Mouse (Mus musculus) neural tube, embryonic 13.5 days (tissue): ENCODE results near the gene Iqsec3. TPM values are rescaled to one million over a fixed set of nuclear protein-coding genes. Genes with fewer than 3 reads are reported as not detected.
"Not testable (repeated sequence)": the region's sequence is repeated elsewhere in the genome, so short reads cannot be mapped to it uniquely, and the experiment has no call there.

Experiments
- ATAC-seq: fragments of 200-750 bp; cut with Nextera tagmentation; 2 replicates; pipeline ENCODE4 v1.8.0; 2017; ENCODE audit warnings: low read depth, mild to moderate bottlenecking, moderate TSS enrichment, moderate library complexity
- H3K27ac ChIP-seq: fragments of 300-500 bp; sonication (generic); replicated peaks from 2 replicates; pipeline ENCODE4 v1.5.1; 2015; ENCODE audit warnings: moderate library complexity, mild to moderate bottlenecking, inconsistent platforms
- H3K27me3 ChIP-seq: fragments of 300-500 bp; sonication (generic); 2 replicates; pipeline ENCODE4 v1.6.1; 2015; ENCODE audit warnings: mild to moderate bottlenecking, inconsistent platforms
- H3K36me3 ChIP-seq: fragments of 300-500 bp; sonication (generic); 2 replicates; pipeline ENCODE4 v1.6.1; 2015; ENCODE audit warnings: mild to moderate bottlenecking, inconsistent platforms
- H3K4me1 ChIP-seq: fragments of 300-500 bp; sonication (generic); replicated peaks from 2 replicates; pipeline ENCODE4 v1.6.1; 2015; ENCODE audit warnings: inconsistent platforms
- H3K4me2 ChIP-seq: fragments of 300-500 bp; sonication (generic); 2 replicates; pipeline ENCODE4 v1.6.1; 2015; ENCODE audit warnings: inconsistent platforms, mild to moderate bottlenecking, moderate library complexity
- H3K4me3 ChIP-seq: fragments of 300-500 bp; sonication (generic); 2 replicates; pipeline ENCODE4 v1.5.1; 2015; ENCODE audit warnings: mild to moderate bottlenecking, inconsistent platforms
- H3K9ac ChIP-seq: fragments of 300-500 bp; sonication (generic); 2 replicates; pipeline ENCODE4 v1.6.1; 2015; ENCODE audit warnings: moderate library complexity, mild to moderate bottlenecking, inconsistent platforms
- H3K9me3 ChIP-seq: fragments of 300-500 bp; sonication (generic); 2 replicates; pipeline ENCODE4 v1.6.1; 2016; ENCODE audit warnings: inconsistent platforms
- WGBS: fragments of 180-500 bp; shearing (Covaris S2); methylation state at CpG from one replicate; pipeline ENCODE4 v1.1.7; 2015; 5-methylcytosine and 5-hydroxymethylcytosine counted together
- polyA plus RNA-seq: library from polyadenylated mRNA; unstranded; fragments of >200 nt; fragmentation: Nextera tagmentation; extraction: Ambion mirVana; gene quantifications from 2 replicates; pipeline ENCODE4 v1.2.1, GENCODE M21; 2015

Gene Iqsec3
- polyA plus RNA-seq, 1 experiment from 2014 or later = 14.0 TPM

- H3K9ac ChIP-seq = no peak overlapping the region
- WGBS = 90% methylated on average over 4 of the region's 4 CpGs
- no peak for ATAC-seq
These were observed 80.7 kb downstream of the Iqsec3 start for GRCm38 (mm10) chr6:121392610-121393252.

GRCm38 (mm10) chr6:121385397-121385796 lies 88.1 kb downstream of the Iqsec3 start:
- no peak overlapping the region for H3K9ac ChIP-seq
- no peaks in the 10 kb centered on the region for H3K27me3 ChIP-seq
- no peak overlapping the region for H3K4me3 ChIP-seq
- no peak overlapping the region for H3K4me2 ChIP-seq
- ATAC-seq = no peak
- H3K36me3 ChIP-seq = peaks cover 35% of the 10 kb centered on the region; the same call in 1 of the 2 replicates
- WGBS = 90% methylated on average over 3 of the region's 3 CpGs
- H3K9me3 ChIP-seq = no peaks in the 10 kb centered on the region
- peaks cover 35% of the 10 kb centered on the region for H3K4me1 ChIP-seq
- no peak overlapping the region for H3K27ac ChIP-seq

More at GRCm38 (mm10) chr6:121392610-121393252, 80.7 kb downstream of the Iqsec3 start:
- no peak overlapping the region for H3K4me3 ChIP-seq
- H3K27me3 ChIP-seq = no peaks in the 10 kb centered on the region
- H3K27ac ChIP-seq = no peak overlapping the region
- H3K4me2 ChIP-seq = no peak overlapping the region
- H3K4me1 ChIP-seq = no peaks in the 10 kb centered on the region
- H3K36me3 ChIP-seq = peaks cover 32% of the 10 kb centered on the region
- no peaks in the 10 kb centered on the region for H3K9me3 ChIP-seq

- no peak overlapping the region for H3K4me2 ChIP-seq
- 49% methylated on average over 10 of the region's 10 CpGs for WGBS
- no peaks in the 10 kb centered on the region for H3K9me3 ChIP-seq
- H3K9ac ChIP-seq = no peak overlapping the region
- peaks cover 44% of the 10 kb centered on the region for H3K4me1 ChIP-seq
- no peak overlapping the region for H3K4me3 ChIP-seq
- H3K36me3 ChIP-seq = peaks cover 28% of the 10 kb centered on the region; the same call in 1 of the 2 replicates
- no peak for ATAC-seq
- H3K27me3 ChIP-seq = no peaks in the 10 kb centered on the region
- H3K27ac ChIP-seq = no peak overlapping the region
These were observed 91.4 kb downstream of the Iqsec3 start for GRCm38 (mm10) chr6:121382071-121382470.

- WGBS = 80% methylated on average over 8 of the region's 8 CpGs
- Histone ChIP-seq H3K4me1 (peaks cover 39% of the 10 kb centered on the region), H3K27me3 (no peaks in the 10 kb centered on the region), H3K4me2 (no peak overlapping the region), H3K36me3 (peaks cover 17% of the 10 kb centered on the region; the same call in 1 of the 2 replicates), H3K27ac (no peak overlapping the region), H3K9me3 (no peaks in the 10 kb centered on the region), H3K4me3 (no peak overlapping the region), H3K9ac (no peak overlapping the region)
- ATAC-seq = no peak
These were observed 92.9 kb downstream of the Iqsec3 start for GRCm38 (mm10) chr6:121380576-121380975.

- no peak overlapping the region for H3K4me2 ChIP-seq
- no peak overlapping the region for H3K27ac ChIP-seq
- no peak overlapping the region for H3K4me3 ChIP-seq
- no peak for ATAC-seq
- H3K4me1 ChIP-seq = peaks cover 39% of the 10 kb centered on the region
- H3K9me3 ChIP-seq = no peaks in the 10 kb centered on the region
- H3K9ac ChIP-seq = no peak overlapping the region
- H3K36me3 ChIP-seq = peaks cover 9% of the 10 kb centered on the region; the same call in 1 of the 2 replicates
- WGBS = 62% methylated on average over 4 of the region's 4 CpGs
- no peaks in the 10 kb centered on the region for H3K27me3 ChIP-seq
These were observed 95.2 kb downstream of the Iqsec3 start for GRCm38 (mm10) chr6:121378256-121378655.

GRCm38 (mm10) chr6:121376159-121376558 lies 97.3 kb downstream of the Iqsec3 start:
- 82% methylated on average over 12 of the region's 12 CpGs for WGBS
- Histone ChIP-seq H3K9me3 (no peaks in the 10 kb centered on the region), H3K4me2 (no peak overlapping the region), H3K4me1 (peaks cover 20% of the 10 kb centered on the region), H3K9ac (no peak overlapping the region), H3K4me3 (no peak overlapping the region), H3K27me3 (no peaks in the 10 kb centered on the region), H3K27ac (no peak overlapping the region), H3K36me3 (no peaks in the 10 kb centered on the region)
- no peak for ATAC-seq

GRCm38 (mm10) chr6:121371197-121371980 lies 102.1 kb downstream of the Iqsec3 start:
- WGBS = 66% methylated on average over 10 of the region's 10 CpGs
- ATAC-seq = no peak

GRCm38 (mm10) chr6:121367099-121367498 lies 106.4 kb downstream of the Iqsec3 start:
- no peak for ATAC-seq
- Histone ChIP-seq H3K36me3 (no peaks in the 10 kb centered on the region), H3K9ac (no peak overlapping the region), H3K27me3 (no peaks in the 10 kb centered on the region), H3K27ac (no peak overlapping the region), H3K4me1 (peaks cover 5% of the 10 kb centered on the region), H3K4me2 (no peak overlapping the region), H3K9me3 (no peaks in the 10 kb centered on the region), H3K4me3 (no peak overlapping the region)
- WGBS = 60% methylated on average over 3 of the region's 3 CpGs

More at GRCm38 (mm10) chr6:121371197-121371980, 102.1 kb downstream of the Iqsec3 start:
- Histone ChIP-seq H3K4me1 (no peaks in the 10 kb centered on the region), H3K4me2 (no peak overlapping the region), H3K4me3 (no peak overlapping the region), H3K36me3 (no peaks in the 10 kb centered on the region), H3K27me3 (no peaks in the 10 kb centered on the region), H3K27ac (no peak overlapping the region), H3K9ac (no peak overlapping the region), H3K9me3 (no peaks in the 10 kb centered on the region)

GRCm38 (mm10) chr6:121366537-121366936 lies 106.9 kb downstream of the Iqsec3 start:
- H3K9ac ChIP-seq, ATAC-seq, H3K27me3 ChIP-seq, H3K4me1 ChIP-seq, H3K36me3 ChIP-seq, H3K4me3 ChIP-seq, H3K9me3 ChIP-seq, H3K27ac ChIP-seq, H3K4me2 ChIP-seq: not testable (repeated sequence)
- 14% methylated on average over 2 of the region's 2 CpGs for WGBS

- H3K4me3 ChIP-seq = no peak overlapping the region
- H3K9ac ChIP-seq = no peak overlapping the region
- no peak for ATAC-seq
- no peaks in the 10 kb centered on the region for H3K9me3 ChIP-seq
- H3K27ac ChIP-seq = no peak overlapping the region
- 50% methylated on average over 4 of the region's 4 CpGs for WGBS
- no peak overlapping the region for H3K4me2 ChIP-seq
- H3K27me3 ChIP-seq = no peaks in the 10 kb centered on the region
- no peaks in the 10 kb centered on the region for H3K36me3 ChIP-seq
- H3K4me1 ChIP-seq = peaks cover 5% of the 10 kb centered on the region
These were observed 109.5 kb downstream of the Iqsec3 start for GRCm38 (mm10) chr6:121363956-121364355.

GRCm38 (mm10) chr6:121363061-121363460 lies 110.4 kb downstream of the Iqsec3 start:
- no peak for ATAC-seq
- no peak overlapping the region for H3K4me3 ChIP-seq
- H3K4me1 ChIP-seq = peaks cover 5% of the 10 kb centered on the region
- no peaks in the 10 kb centered on the region for H3K9me3 ChIP-seq
- H3K4me2 ChIP-seq = no peak overlapping the region
- no peaks in the 10 kb centered on the region for H3K36me3 ChIP-seq
- H3K27ac ChIP-seq = no peak overlapping the region
- H3K9ac ChIP-seq = no peak overlapping the region
- H3K27me3 ChIP-seq = no peaks in the 10 kb centered on the region
- WGBS = 79% methylated on average over 6 of the region's 6 CpGs

- H3K27me3 ChIP-seq = no peaks in the 10 kb centered on the region
- H3K27ac ChIP-seq = no peak overlapping the region
- peak; percentile 64; the same call in 1 of the 2 replicates for ATAC-seq
- WGBS = 58% methylated on average over 6 of the region's 6 CpGs
- H3K9ac ChIP-seq = no peak overlapping the region
- H3K9me3 ChIP-seq = no peaks in the 10 kb centered on the region
- H3K4me2 ChIP-seq = no peak overlapping the region
- no peaks in the 10 kb centered on the region for H3K4me1 ChIP-seq
- no peak overlapping the region for H3K4me3 ChIP-seq
- H3K36me3 ChIP-seq = no peaks in the 10 kb centered on the region
These were observed 116.2 kb downstream of the Iqsec3 start for GRCm38 (mm10) chr6:121357232-121357631.
